Mouse (Mus musculus): ENCODE data around the gene Rac3.
A peak's percentile ranks its signal among the peaks of the same experiment; 100 is the strongest.
"Not testable (repeated sequence)": the region's sequence is repeated elsewhere in the genome, so short reads cannot be mapped to it uniquely, and the experiment has no call there.

Rac3 gene

GRCm38 (mm10) chr11:120721124-120722066, at the start of gene Rac3:
TSS of gene Rac3 (plus strand) at chr11:120721470.
- peak; percentile 33 for DNase-seq (ENCODE audit: low spot score)

GRCm38 (mm10) chr11:120672687-120673593, 48.3 kb upstream of the Rac3 start, which contains the start of gene Aspscr1:
TSS of gene Aspscr1 (plus strand) at chr11:120672973.
- peak; percentile 94 for DNase-seq (ENCODE audit: low spot score)

- DNase-seq (ENCODE audit: low spot score): no peak
Observed at GRCm38 (mm10) chr11:120673594-120674122, 47.6 kb upstream of the Rac3 start.

GRCm38 (mm10) chr11:120675875-120676274, 45.4 kb upstream of the Rac3 start:
- DNase-seq (ENCODE audit: low spot score): not testable (repeated sequence)

GRCm38 (mm10) chr11:120676951-120677350, 44.3 kb upstream of the Rac3 start:
- DNase-seq (ENCODE audit: low spot score): no peak

- peak; percentile 19 for DNase-seq (ENCODE audit: low spot score)
Observed at GRCm38 (mm10) chr11:120679909-120680308, 41.4 kb upstream of the Rac3 start.

GRCm38 (mm10) chr11:120682683-120683082, 38.6 kb upstream of the Rac3 start:
- DNase-seq (ENCODE audit: low spot score): no peak

- DNase-seq (ENCODE audit: low spot score): no peak
Observed at GRCm38 (mm10) chr11:120683536-120683935, 37.7 kb upstream of the Rac3 start.

- DNase-seq (ENCODE audit: low spot score): no peak
Observed at GRCm38 (mm10) chr11:120684086-120684485, 37.2 kb upstream of the Rac3 start.

GRCm38 (mm10) chr11:120684660-120685059, 36.6 kb upstream of the Rac3 start:
- DNase-seq (ENCODE audit: low spot score): no peak

- DNase-seq (ENCODE audit: low spot score): no peak
Observed at GRCm38 (mm10) chr11:120686650-120687272, 34.5 kb upstream of the Rac3 start.

- no peak for DNase-seq (ENCODE audit: low spot score)
Observed at GRCm38 (mm10) chr11:120689365-120689764, 31.9 kb upstream of the Rac3 start.

- no peak for DNase-seq (ENCODE audit: low spot score)
Observed at GRCm38 (mm10) chr11:120692471-120693011, 28.7 kb upstream of the Rac3 start.

- no peak for DNase-seq (ENCODE audit: low spot score)
Observed at GRCm38 (mm10) chr11:120693461-120693860, 27.8 kb upstream of the Rac3 start.

GRCm38 (mm10) chr11:120695184-120695583, 26.1 kb upstream of the Rac3 start:
- no peak for DNase-seq (ENCODE audit: low spot score)

- no peak for DNase-seq (ENCODE audit: low spot score)
Observed at GRCm38 (mm10) chr11:120695641-120696040, 25.6 kb upstream of the Rac3 start.

GRCm38 (mm10) chr11:120696568-120696967, 24.7 kb upstream of the Rac3 start:
- no peak for DNase-seq (ENCODE audit: low spot score)

GRCm38 (mm10) chr11:120697741-120698140, 23.5 kb upstream of the Rac3 start:
- DNase-seq (ENCODE audit: low spot score): no peak

GRCm38 (mm10) chr11:120703696-120704454, 17.4 kb upstream of the Rac3 start:
- DNase-seq (ENCODE audit: low spot score): no peak

- no peak for DNase-seq (ENCODE audit: low spot score)
Observed at GRCm38 (mm10) chr11:120704486-120705325, 16.6 kb upstream of the Rac3 start.
